Mouse (Mus musculus): ENCODE data around the gene Tmprss13.

DNA sequence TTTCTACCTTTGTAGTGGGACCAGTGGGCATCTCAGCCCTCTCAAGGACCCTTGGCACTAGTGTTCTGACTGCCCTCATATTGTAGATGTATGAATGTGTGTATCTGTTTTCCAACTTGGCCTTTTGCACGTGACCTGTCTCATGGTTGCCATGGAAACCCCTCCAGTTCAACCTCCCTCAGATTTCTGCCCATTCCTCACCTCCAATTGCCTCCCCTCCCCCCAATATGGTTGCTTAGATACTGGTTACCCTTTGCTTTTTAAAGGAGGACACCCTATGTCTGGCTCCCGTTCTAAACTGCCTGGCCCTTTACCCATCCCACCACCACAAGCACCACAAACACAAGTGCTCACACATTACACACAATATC, 52.4 kb downstream of the Tmprss13 start:
- no peak for TF ChIP-seq CTCF (IDR thresholded peaks at IDR 0.05; ENCODE audit: control insufficient read depth, insufficient read depth, insufficient read length)
- TF ChIP-seq MAX (IDR thresholded peaks at IDR 0.05), result no peak
- TF ChIP-seq CEBPB (IDR thresholded peaks at IDR 0.05; ENCODE audit: low read depth), result no peak
- TF ChIP-seq USF1 (IDR thresholded peaks at IDR 0.05; ENCODE audit: low read depth), result no peak
